Mouse (Mus musculus) liver, embryonic 14.5 days (tissue): ENCODE results near the gene Hoxb1. TPM values are rescaled to one million over a fixed set of nuclear protein-coding genes. Genes with fewer than 3 reads are reported as not detected.

ENCODE experiments used
- ATAC-seq: fragments of 200-750 bp; cut with Nextera tagmentation; 2 replicates; pipeline ENCODE4 v1.8.0; 2017; ENCODE audit warnings: moderate number of reproducible peaks, mild to moderate bottlenecking, moderate library complexity; ENCODE audit not compliant: insufficient read depth
- DNase-seq, 3 experiments: peaks; one replicate each; pipeline ENCODE4 v3.0.0-alpha.2; 2012 to 2013; ENCODE audit warnings: low read depth in 3 of 3, low spot score in 3 of 3
- H3K27ac ChIP-seq: fragments of 300-500 bp; sonication (generic); 2 replicates; pipeline ENCODE4 v1.5.1; 2014; ENCODE audit warnings: moderate library complexity, mild to moderate bottlenecking, control low read depth, inconsistent platforms
- H3K27me3 ChIP-seq: fragments of 300-500 bp; sonication (generic); 2 replicates; pipeline ENCODE4 v1.6.1; 2014; ENCODE audit warnings: mild to moderate bottlenecking, low read length, moderate library complexity; ENCODE audit not compliant: control insufficient read depth, insufficient read depth
- H3K36me3 ChIP-seq: fragments of 300-500 bp; sonication (generic); replicated peaks from 2 replicates; pipeline ENCODE4 v1.6.1; 2014; ENCODE audit warnings: low read depth; ENCODE audit not compliant: control insufficient read depth, insufficient read depth
- H3K4me1 ChIP-seq, 2 experiments: fragments of 200-500 bp in 1 of 2; fragments of 300-500 bp in 1 of 2; sonication (generic) in 1 of 2; replicated peaks; 2 replicates each; pipeline ENCODE4 v1.6.1; 2012 to 2014; ENCODE audit warnings: antibody characterized with exemption in 1 of 2, inconsistent platforms in 1 of 2, low read length in 1 of 2; ENCODE audit not compliant: control insufficient read depth in 2 of 2, insufficient read depth in 2 of 2
- H3K4me2 ChIP-seq: fragments of 300-500 bp; sonication (generic); 2 replicates; pipeline ENCODE4 v1.6.1; 2014; ENCODE audit warnings: low read depth, mild to moderate bottlenecking, control low read depth, moderate library complexity
- H3K4me3 ChIP-seq, 2 experiments: fragments of 200-500 bp in 1 of 2; fragments of 300-500 bp in 1 of 2; sonication (generic) in 1 of 2; 2 replicates each; pipeline ENCODE4 v1.5.1; 2012 to 2014; ENCODE audit warnings: low read depth in 2 of 2, low read length in 2 of 2, mild to moderate bottlenecking in 2 of 2, control low read depth in 1 of 2, inconsistent platforms in 1 of 2, moderate library complexity in 1 of 2; ENCODE audit not compliant: insufficient read depth in 1 of 2
- H3K9ac ChIP-seq: fragments of 300-500 bp; sonication (generic); replicated peaks from 2 replicates; pipeline ENCODE4 v1.6.1; 2014; ENCODE audit warnings: mild to moderate bottlenecking, control low read depth, moderate library complexity
- H3K9me3 ChIP-seq: fragments of 300-500 bp; sonication (generic); 2 replicates; pipeline ENCODE4 v1.6.1; 2016; ENCODE audit warnings: low read length, mixed read lengths; ENCODE audit not compliant: control insufficient read depth
- CTCF ChIP-seq: IDR thresholded peaks from 2 replicates; pipeline ENCODE4 v1.5.1; 2016; ENCODE audit warnings: antibody characterized with exemption, low read depth, control low read depth
- EP300 ChIP-seq: IDR thresholded peaks from 2 replicates; pipeline ENCODE4 v1.6.1; 2016; ENCODE audit warnings: antibody characterized with exemption, low read depth
- WGBS: fragments of 180-500 bp; shearing (Covaris S2); extraction: QIAGEN DNeasy Blood & Tissue Kit; methylation state at CpG from one replicate; pipeline ENCODE4 v1.1.7; 2014; ENCODE audit not compliant: insufficient replicate concordance; 5-methylcytosine and 5-hydroxymethylcytosine counted together
- polyA plus RNA-seq, 2 experiments: library from polyadenylated mRNA; depleted of rRNA in 1 of 2; stranded (reverse) in 1 of 2; unstranded in 1 of 2; fragments of >200 nt; fragmentation: Nextera tagmentation in 1 of 2; extraction: Ambion mirVana in 1 of 2; gene quantifications; 2 replicates each; pipeline versions ENCODE4 v1.2.1 to v1.2.3; 2012 to 2014

The Hoxb1 gene
- polyA plus RNA-seq, 2 experiments, result 0.02 TPM; not detected in 1

DNA sequence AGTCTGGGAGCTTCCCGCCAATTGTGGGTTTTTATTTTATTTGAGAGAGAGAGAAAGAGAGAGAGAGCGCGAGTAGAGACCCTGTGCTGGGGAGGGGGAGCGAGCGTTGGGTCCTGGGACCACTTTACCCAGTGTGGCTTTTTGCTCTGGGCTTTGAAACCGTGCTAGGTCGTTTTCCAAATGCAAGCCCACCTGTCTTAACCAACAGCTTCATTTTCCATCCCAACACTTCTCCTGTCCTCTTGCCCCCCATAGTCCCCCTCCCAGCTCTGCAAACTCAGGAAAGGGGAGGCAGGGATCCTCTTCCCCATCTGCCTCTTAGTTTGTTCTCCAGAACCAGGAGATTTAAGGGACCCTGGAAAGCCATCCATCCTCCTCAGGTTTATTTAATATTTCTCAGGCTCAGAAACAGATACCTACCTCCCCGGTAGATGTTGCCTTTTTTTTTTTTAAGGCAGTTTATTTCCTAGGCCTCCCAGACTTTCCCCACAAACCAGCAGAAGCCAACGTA, 10.7 kb upstream of the Hoxb1 start:
- no peaks in the 10 kb centered on the region for H3K4me1 ChIP-seq
- H3K27me3 ChIP-seq, result peaks cover 54% of the 10 kb centered on the region
- H3K4me2 ChIP-seq, result no peak overlapping the region
- no peaks in the 10 kb centered on the region for H3K9me3 ChIP-seq
- H3K4me3 ChIP-seq, result no peak overlapping the region
- TF ChIP-seq CTCF (no peak), EP300 (no peak)
- ATAC-seq (no peak), DNase-seq (no peak)
- H3K36me3 ChIP-seq, result no peaks in the 10 kb centered on the region
- no peak overlapping the region for H3K9ac ChIP-seq
- 14% methylated on average over 9 of the region's 9 CpGs for WGBS
- H3K27ac ChIP-seq, result no peak overlapping the region

DNA sequence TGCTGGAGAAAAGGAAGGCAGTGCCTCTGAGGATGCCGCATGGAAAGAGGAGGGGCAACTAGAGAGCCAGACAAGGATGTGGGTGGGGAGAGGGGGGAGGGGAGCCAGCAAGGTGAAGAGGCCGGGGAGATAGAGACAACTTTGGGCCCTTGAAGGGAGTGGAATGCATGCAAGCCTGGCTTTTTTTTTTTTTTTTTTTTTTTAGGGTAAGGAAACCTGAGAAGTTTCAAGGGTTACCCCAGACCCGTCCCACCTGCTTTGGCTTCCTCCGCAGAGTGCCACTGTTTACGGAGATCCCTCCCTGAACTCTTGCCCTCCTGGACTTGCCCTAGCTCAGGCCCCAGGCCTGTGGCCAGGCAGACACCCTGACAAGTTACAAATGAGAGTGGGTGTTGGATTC, 1.7 kb upstream of the Hoxb1 start:
- Histone ChIP-seq H3K9me3 (no peaks in the 10 kb centered on the region), H3K9ac (no peak overlapping the region), H3K36me3 (no peaks in the 10 kb centered on the region), H3K27ac (no peak overlapping the region), H3K4me2 (no peak overlapping the region), H3K27me3 (peaks cover 53% of the 10 kb centered on the region), H3K4me3 (no peak overlapping the region), H3K4me1 (no peaks in the 10 kb centered on the region)
- ATAC-seq (no peak), DNase-seq (no peak)
- 13% methylated on average over 5 of the region's 5 CpGs for WGBS
- TF ChIP-seq CTCF, result no peak
- TF ChIP-seq EP300, result no peak

- no peak overlapping the region for H3K4me3 ChIP-seq
- DNase-seq (no peak), ATAC-seq (no peak)
- no peaks in the 10 kb centered on the region for H3K9me3 ChIP-seq
- H3K27ac ChIP-seq, result no peak overlapping the region
- H3K9ac ChIP-seq, result no peak overlapping the region
- H3K4me2 ChIP-seq, result no peak overlapping the region
- 2% methylated on average over 47 of the region's 47 CpGs for WGBS
- H3K4me1 ChIP-seq, result no peaks in the 10 kb centered on the region
- no peaks in the 10 kb centered on the region for H3K36me3 ChIP-seq
- H3K27me3 ChIP-seq, result peaks cover 56% of the 10 kb centered on the region
- TF ChIP-seq EP300 (no peak), CTCF (no peak)
Observed at GRCm38 (mm10) chr11:96366092-96367041, 815 bp downstream of the Hoxb1 start.

GRCm38 (mm10) chr11:96367141-96367540, 1.6 kb downstream of the Hoxb1 start:
- ATAC-seq (no peak), DNase-seq (no peak)
- WGBS, result 17% methylated on average over 6 of the region's 6 CpGs
- H3K9ac ChIP-seq, result no peak overlapping the region
- H3K36me3 ChIP-seq, result no peaks in the 10 kb centered on the region
- H3K4me2 ChIP-seq, result no peak overlapping the region
- no peaks in the 10 kb centered on the region for H3K9me3 ChIP-seq
- peaks cover 60% of the 10 kb centered on the region for H3K27me3 ChIP-seq
- TF ChIP-seq EP300 (no peak), CTCF (no peak)
- no peaks in the 10 kb centered on the region for H3K4me1 ChIP-seq
- no peak overlapping the region for H3K27ac ChIP-seq
- H3K4me3 ChIP-seq, result no peak overlapping the region

GRCm38 (mm10) chr11:96368686-96369085, 3.1 kb downstream of the Hoxb1 start:
- peaks cover 63% of the 10 kb centered on the region for H3K27me3 ChIP-seq
- no peak overlapping the region for H3K9ac ChIP-seq
- no peak overlapping the region for H3K27ac ChIP-seq
- TF ChIP-seq EP300, result no peak
- TF ChIP-seq CTCF, result no peak
- no peaks in the 10 kb centered on the region for H3K36me3 ChIP-seq
- H3K9me3 ChIP-seq, result no peaks in the 10 kb centered on the region
- no peak for ATAC-seq
- 37% methylated on average over 5 of the region's 5 CpGs for WGBS
- no peak overlapping the region for H3K4me3 ChIP-seq
- no peak overlapping the region for H3K4me2 ChIP-seq
- no peaks in the 10 kb centered on the region for H3K4me1 ChIP-seq
- no peak for DNase-seq
